Mouse (Mus musculus) erythroid progenitor cell, adult 5-6 weeks (primary cell): ENCODE measurements around the gene Sec13. TPM values are rescaled to one million over a fixed set of nuclear protein-coding genes. Genes with fewer than 3 reads are reported as not detected.

Source experiments
- total RNA-seq, 2 experiments: library from RNA; stranded (forward) in 1 of 2; stranded (reverse) in 1 of 2; fragments of 150-400 nt in 1 of 2; fragments of 186-747, 209-891 nt in 1 of 2; gene quantifications; 2 replicates each; pipeline versions ENCODE4 v1.2.3 to v1.2.4; 2015 to 2017; ENCODE audit warnings: low replicate concordance in 2 of 2

Gene Sec13
- total RNA-seq, 2 experiments from 2014 or later: 28.4 to 47.8 TPM

Other genes starting within 250 kb of the Sec13 start
- gene Prrt3, start 238.8 kb downstream of the Sec13 start, total RNA-seq (2015; ENCODE audit: low replicate concordance): not detected in 2 replicates
- not detected in 2 replicates for gene Prrt3, start 238.8 kb downstream of the Sec13 start, total RNA-seq (2017; ENCODE audit: low replicate concordance)
- gene Emc3, start 209.1 kb downstream of the Sec13 start, total RNA-seq (2015; ENCODE audit: low replicate concordance): 23.5 and 67.8 TPM in 2 replicates
- 15.2 and 28.4 TPM in 2 replicates for gene Emc3, start 209.1 kb downstream of the Sec13 start, total RNA-seq (2017; ENCODE audit: low replicate concordance)
- gene Fancd2, start 209.1 kb downstream of the Sec13 start, total RNA-seq (2015; ENCODE audit: low replicate concordance): 33.9 and 57.8 TPM in 2 replicates
- 28.6 and 48.3 TPM in 2 replicates for gene Fancd2, start 209.1 kb downstream of the Sec13 start, total RNA-seq (2017; ENCODE audit: low replicate concordance)
- not detected in 2 replicates for gene Fancd2os, start 140.0 kb downstream of the Sec13 start, total RNA-seq (2015; ENCODE audit: low replicate concordance)
- gene Fancd2os, start 140.0 kb downstream of the Sec13 start, total RNA-seq (2017; ENCODE audit: low replicate concordance): not detected in 2 replicates
- 109 and 117 TPM in 2 replicates for gene Brk1, start 136.0 kb downstream of the Sec13 start, total RNA-seq (2015; ENCODE audit: low replicate concordance)
- gene Brk1, start 136.0 kb downstream of the Sec13 start, total RNA-seq (2017; ENCODE audit: low replicate concordance): 41.2 and 42.5 TPM in 2 replicates
- 4.7 and 52.0 TPM in 2 replicates for gene Vhl, start 116.8 kb downstream of the Sec13 start, total RNA-seq (2015; ENCODE audit: low replicate concordance)
- 3.6 and 4.2 TPM in 2 replicates for gene Vhl, start 116.8 kb downstream of the Sec13 start, total RNA-seq (2017; ENCODE audit: low replicate concordance)
- gene Irak2, start 102.3 kb downstream of the Sec13 start, total RNA-seq (2015; ENCODE audit: low replicate concordance): 7.2 and 23.1 TPM in 2 replicates
- gene Irak2, start 102.3 kb downstream of the Sec13 start, total RNA-seq (2017; ENCODE audit: low replicate concordance): 34.8 and 64.6 TPM in 2 replicates
- 14.3 and 17.7 TPM in 2 replicates for gene Tatdn2, start 43.7 kb downstream of the Sec13 start, total RNA-seq (2015; ENCODE audit: low replicate concordance)
- gene Tatdn2, start 43.7 kb downstream of the Sec13 start, total RNA-seq (2017; ENCODE audit: low replicate concordance): 44.0 and 55.7 TPM in 2 replicates
- 17.2 TPM in 1 of 2 replicates, not detected in the other for gene Ghrl, start 20.9 kb downstream of the Sec13 start, total RNA-seq (2015; ENCODE audit: low replicate concordance)
- gene Ghrl, start 20.9 kb downstream of the Sec13 start, total RNA-seq (2017; ENCODE audit: low replicate concordance): 1.5 and 13.5 TPM in 2 replicates